Mouse (Mus musculus) thymus, adult 2 months (tissue): ENCODE data around the gene E130308A19Rik. TPM values are rescaled to one million over a fixed set of nuclear protein-coding genes. Genes with fewer than 3 reads are reported as not detected.

Source experiments
- DNase-seq: peaks from one replicate; pipeline ENCODE4 v3.0.0; 2021
- H3K27ac ChIP-seq: fragments of 200-500 bp; 2 replicates; pipeline ENCODE4 v1.5.1; 2012; ENCODE audit warnings: low read length, control low read depth; ENCODE audit not compliant: control insufficient read depth, insufficient read depth
- H3K27me3 ChIP-seq: fragments of 200-500 bp; 2 replicates; pipeline ENCODE4 v1.6.1; 2012; ENCODE audit warnings: mild to moderate bottlenecking, low read length, moderate library complexity, mixed read lengths; ENCODE audit not compliant: control insufficient read depth, insufficient read depth
- H3K36me3 ChIP-seq: fragments of 200-500 bp; 2 replicates; pipeline ENCODE4 v1.6.1; 2012; ENCODE audit warnings: mild to moderate bottlenecking, low read length, moderate library complexity; ENCODE audit not compliant: control insufficient read depth, insufficient read depth
- H3K4me1 ChIP-seq: fragments of 200-500 bp; replicated peaks from 2 replicates; pipeline ENCODE4 v1.6.1; 2012; ENCODE audit warnings: low read length; ENCODE audit not compliant: control insufficient read depth, insufficient read depth
- H3K4me3 ChIP-seq: fragments of 200-500 bp; 2 replicates; pipeline ENCODE4 v1.5.1; 2012; ENCODE audit warnings: mild to moderate bottlenecking, low read length, control low read depth, moderate library complexity; ENCODE audit not compliant: control insufficient read depth, insufficient read depth
- CTCF ChIP-seq: fragments of 200-500 bp; IDR thresholded peaks from 2 replicates; pipeline ENCODE4 v1.5.1; 2012; ENCODE audit warnings: mild to moderate bottlenecking, control low read depth, low read length, moderate library complexity, borderline replicate concordance; ENCODE audit not compliant: control insufficient read depth, poor library complexity, insufficient read depth; ENCODE audit errors: extremely low read depth
- POLR2A ChIP-seq: fragments of 200-500 bp; IDR thresholded peaks from 2 replicates; pipeline ENCODE4 v1.6.1; 2012; ENCODE audit warnings: mild to moderate bottlenecking, low read length, control low read depth, moderate library complexity; ENCODE audit not compliant: control insufficient read depth, poor library complexity, insufficient read depth; ENCODE audit errors: extremely low read depth
- WGBS: fragments of 180-500 bp; shearing (Covaris S2); methylation state at CpG from one replicate; pipeline ENCODE4 v1.1.7; 2018; 5-methylcytosine and 5-hydroxymethylcytosine counted together
- polyA plus RNA-seq: library from polyadenylated mRNA; depleted of rRNA; stranded (reverse); fragments of >200 nt; gene quantifications from 2 replicates; pipeline ENCODE4 v1.2.3, GENCODE M21; 2012

Gene E130308A19Rik
- polyA plus RNA-seq, 1 experiment = 12.4 TPM

DNA sequence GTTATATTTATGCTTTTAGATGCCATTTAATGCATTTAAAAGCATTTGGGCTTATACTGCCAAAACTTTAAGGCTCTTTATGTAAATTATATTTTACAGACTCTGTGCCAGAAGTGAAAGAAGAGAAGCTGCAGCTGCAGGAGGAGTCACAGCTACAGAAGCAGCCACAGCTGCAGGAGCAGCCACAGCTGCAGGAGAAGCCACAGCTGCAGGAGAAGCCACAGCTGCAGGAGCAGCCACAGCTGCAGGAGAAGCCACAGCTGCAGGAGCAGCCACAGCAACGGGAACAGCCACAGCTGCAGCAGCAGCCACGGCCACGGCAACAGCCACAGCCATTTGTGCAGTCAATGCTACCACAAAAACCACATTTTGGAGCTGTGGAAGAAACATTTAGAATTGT lies 15.6 kb upstream of the E130308A19Rik start:
- 14% methylated on average over 3 of the region's 3 CpGs for WGBS
- Histone ChIP-seq H3K27ac (no peak overlapping the region), H3K27me3 (no peaks in the 10 kb centered on the region), H3K36me3 (peaks cover 26% of the 10 kb centered on the region), H3K4me1 (no peaks in the 10 kb centered on the region), H3K4me3 (no peak overlapping the region)
- no peak for TF ChIP-seq CTCF
- TF ChIP-seq POLR2A = no peak
- DNase-seq = no peak

DNA sequence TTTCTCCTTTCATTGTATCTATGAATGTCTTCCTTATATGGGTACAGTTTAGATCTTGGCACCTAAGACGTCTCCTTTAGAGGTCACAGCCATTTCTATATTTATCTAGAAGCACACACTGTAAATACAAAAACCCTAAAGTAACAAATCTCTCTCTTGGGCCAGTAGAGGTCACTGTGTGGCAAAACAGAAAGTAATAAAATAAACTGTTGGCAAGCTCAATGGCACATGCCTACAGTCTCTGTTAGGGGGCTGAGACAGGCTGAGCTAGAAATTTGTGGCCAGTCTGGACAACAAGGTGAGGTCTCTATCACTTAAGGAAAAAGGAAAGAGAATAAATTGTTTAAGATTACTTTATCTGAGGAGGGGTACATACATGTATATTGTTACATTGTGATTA lies 11.0 kb upstream of the E130308A19Rik start:
- no peak overlapping the region for H3K27ac ChIP-seq
- peak; percentile 24 for DNase-seq

GRCm38 (mm10) chr4:59619611-59620245 lies 6.3 kb upstream of the E130308A19Rik start:
- H3K27ac ChIP-seq = no peak overlapping the region
- DNase-seq = no peak
- no peak overlapping the region for H3K4me3 ChIP-seq
- no peaks in the 10 kb centered on the region for H3K4me1 ChIP-seq
- H3K36me3 ChIP-seq = no peaks in the 10 kb centered on the region; the same call in 1 of the 2 replicates
- TF ChIP-seq POLR2A (no peak), CTCF (no peak)
- H3K27me3 ChIP-seq = no peaks in the 10 kb centered on the region
- 93% methylated on average over 5 of the region's 5 CpGs for WGBS

More for the DNA sequence above, 11.0 kb upstream of the E130308A19Rik start:
- 19% methylated on average over 1 of the region's 1 CpGs for WGBS
- Histone ChIP-seq H3K4me1 (no peaks in the 10 kb centered on the region), H3K4me3 (no peak overlapping the region), H3K36me3 (peaks cover 23% of the 10 kb centered on the region), H3K27me3 (no peaks in the 10 kb centered on the region)
- no peak for TF ChIP-seq POLR2A
- TF ChIP-seq CTCF = no peak

GRCm38 (mm10) chr4:59625676-59625997 lies 374 bp upstream of the E130308A19Rik start:
- TF ChIP-seq CTCF (no peak), POLR2A (no peak)
- DNase-seq = no peak
- Histone ChIP-seq H3K27ac (0 out of 2 replicates have a peak overlapping the region, but pooled peaks have one; percentile 1), H3K4me3 (peak overlapping the region; percentile 82), H3K36me3 (no peaks in the 10 kb centered on the region), H3K27me3 (no peaks in the 10 kb centered on the region), H3K4me1 (no peaks in the 10 kb centered on the region)
- WGBS = 3% methylated on average over 18 of the region's 18 CpGs

DNA sequence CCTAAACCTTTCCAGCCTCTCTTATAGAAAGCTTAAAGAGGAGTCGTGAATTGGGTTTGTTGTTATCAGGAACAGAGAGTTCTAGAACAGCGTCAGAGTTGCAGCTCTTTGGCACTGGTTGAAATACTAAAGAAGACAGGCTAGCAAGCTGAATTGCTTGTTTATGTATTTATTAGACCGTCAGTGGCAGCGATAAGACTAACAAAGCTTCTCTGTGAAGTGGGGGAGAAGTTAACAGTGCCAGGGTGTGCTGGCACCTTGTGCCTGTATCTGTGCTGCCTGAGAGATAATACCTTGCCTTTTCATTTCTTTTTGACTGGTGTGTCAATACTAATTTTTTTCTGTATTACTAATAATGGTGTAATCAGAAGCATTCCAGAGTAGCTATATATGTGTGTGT lies 2.2 kb downstream of the E130308A19Rik start:
- 98% methylated on average over 4 of the region's 4 CpGs for WGBS
- Histone ChIP-seq H3K4me1 (no peaks in the 10 kb centered on the region), H3K27ac (no peak overlapping the region), H3K4me3 (no peak overlapping the region), H3K36me3 (no peaks in the 10 kb centered on the region), H3K27me3 (no peaks in the 10 kb centered on the region)
- DNase-seq = no peak
- TF ChIP-seq CTCF (no peak), POLR2A (no peak)

DNA sequence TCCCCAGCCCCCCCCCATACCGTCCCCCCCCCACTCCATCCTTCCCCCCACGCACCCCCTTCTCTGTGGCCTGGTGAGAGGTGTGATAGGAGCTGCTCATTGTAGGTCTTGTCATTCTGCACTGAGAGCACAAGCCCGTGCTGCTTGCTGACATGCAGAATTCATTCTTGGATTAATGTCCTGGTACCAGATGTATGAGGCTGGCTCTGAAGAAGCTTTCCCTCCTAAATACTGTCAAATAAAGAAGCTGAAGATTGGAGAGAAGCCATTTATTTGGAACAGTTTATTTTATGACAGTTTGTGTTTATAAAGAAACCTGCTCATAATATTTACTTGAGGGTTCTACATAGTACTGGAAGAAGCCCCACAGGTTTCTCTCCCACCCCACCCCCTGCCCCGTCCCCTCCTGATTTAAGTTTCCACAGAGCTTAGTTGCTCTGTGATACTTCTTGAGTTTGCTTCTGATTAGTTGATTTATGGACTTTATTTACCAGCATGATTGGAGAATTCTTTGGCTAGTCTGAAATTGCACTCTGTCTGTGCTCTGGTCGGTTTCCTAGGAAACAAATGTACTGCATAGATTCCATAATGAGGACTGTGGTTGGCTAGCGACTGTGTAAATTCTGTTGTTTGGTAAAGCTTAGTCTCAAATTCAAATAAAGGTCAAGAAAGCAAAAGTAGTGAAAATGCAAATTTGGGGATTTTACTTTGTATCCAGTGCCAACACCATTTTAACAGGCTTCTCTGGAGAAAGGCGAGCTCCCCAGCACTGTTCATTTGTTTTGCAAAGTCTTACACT lies 3.3 kb downstream of the E130308A19Rik start:
- H3K4me1 ChIP-seq = no peaks in the 10 kb centered on the region
- no peak overlapping the region for H3K4me3 ChIP-seq
- H3K36me3 ChIP-seq = no peaks in the 10 kb centered on the region
- no peaks in the 10 kb centered on the region for H3K27me3 ChIP-seq
- TF ChIP-seq CTCF (no peak), POLR2A (no peak)
- no peak overlapping the region for H3K27ac ChIP-seq
- DNase-seq = no peak
- WGBS = 86% methylated on average over 7 of the region's 7 CpGs

DNA sequence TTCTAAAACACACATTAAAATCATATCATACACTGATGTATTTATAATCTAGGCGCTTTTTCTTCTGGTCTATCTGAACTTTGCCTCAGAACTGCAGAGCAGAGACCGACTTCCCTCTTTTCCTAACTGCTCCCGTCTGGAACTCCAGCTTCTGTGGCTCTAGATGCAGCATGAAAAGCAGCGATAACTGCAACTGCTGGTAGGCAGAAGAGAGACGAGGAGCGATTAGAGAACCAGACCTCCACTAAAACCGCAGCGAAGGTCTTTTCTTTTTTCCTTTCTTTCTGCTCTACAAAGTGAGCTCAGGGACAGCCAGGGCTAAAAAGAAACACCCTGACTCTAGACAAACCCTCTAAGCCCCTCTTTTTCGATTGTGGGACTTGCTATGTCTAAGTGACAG lies 4.1 kb downstream of the E130308A19Rik start:
- DNase-seq = no peak
- Histone ChIP-seq H3K27ac (no peak overlapping the region), H3K4me3 (no peak overlapping the region), H3K27me3 (no peaks in the 10 kb centered on the region), H3K36me3 (no peaks in the 10 kb centered on the region), H3K4me1 (no peaks in the 10 kb centered on the region)
- WGBS = 79% methylated on average over 9 of the region's 9 CpGs
- TF ChIP-seq CTCF (no peak), POLR2A (no peak)
